Mouse (Mus musculus): ENCODE results near the gene Ryk. TPM values are rescaled to one million over a fixed set of nuclear protein-coding genes. Genes with fewer than 3 reads are reported as not detected.

Gene Ryk
- polyA plus RNA-seq, 1 experiment from 2014 or later = 8.9 TPM

DNA sequence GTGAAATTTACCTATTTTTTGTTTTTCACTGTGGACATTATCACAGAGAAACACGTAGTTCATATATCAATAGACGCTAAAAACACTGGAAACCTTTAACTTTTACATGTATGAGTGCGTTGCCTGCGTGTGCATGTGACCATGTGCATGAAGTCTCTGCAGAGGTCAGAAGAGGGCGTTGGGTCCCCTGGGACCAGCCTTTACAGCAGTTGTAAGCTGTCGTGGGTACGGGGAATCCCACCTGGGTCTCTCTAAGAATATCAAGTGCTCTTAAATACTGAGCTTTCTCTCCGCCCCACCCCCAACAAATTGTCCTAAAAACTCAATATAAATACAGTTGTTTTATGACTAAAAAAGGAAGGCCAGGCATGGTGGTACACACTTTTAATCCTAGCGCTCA, 50.0 kb downstream of the Ryk start:
- Histone ChIP-seq H3K4me3 (ENCODE audit: low read length) (no peak overlapping the region), H3K4me1 (ENCODE audit: control insufficient read depth, insufficient read depth, low read depth, low read length) (no peaks in the 10 kb centered on the region), H3K9me3 (ENCODE audit: control insufficient read depth, low read length) (no peaks in the 10 kb centered on the region), H3K36me3 (ENCODE audit: control insufficient read depth, insufficient read depth, low read length) (peaks cover 5% of the 10 kb centered on the region; the same call in 1 of the 2 replicates), H3K4me2 (ENCODE audit: low read length) (no peak overlapping the region), H3K27ac (ENCODE audit: low read depth, low read length) (no peak overlapping the region), H3K9ac (ENCODE audit: low read depth, low read length) (no peak overlapping the region), H3K27me3 (replicated peaks; ENCODE audit: control insufficient read depth, insufficient read depth, low read length) (no peaks in the 10 kb centered on the region)
- ATAC-seq = no peak
- 84% methylated on average over 9 of the region's 9 CpGs for WGBS

DNA sequence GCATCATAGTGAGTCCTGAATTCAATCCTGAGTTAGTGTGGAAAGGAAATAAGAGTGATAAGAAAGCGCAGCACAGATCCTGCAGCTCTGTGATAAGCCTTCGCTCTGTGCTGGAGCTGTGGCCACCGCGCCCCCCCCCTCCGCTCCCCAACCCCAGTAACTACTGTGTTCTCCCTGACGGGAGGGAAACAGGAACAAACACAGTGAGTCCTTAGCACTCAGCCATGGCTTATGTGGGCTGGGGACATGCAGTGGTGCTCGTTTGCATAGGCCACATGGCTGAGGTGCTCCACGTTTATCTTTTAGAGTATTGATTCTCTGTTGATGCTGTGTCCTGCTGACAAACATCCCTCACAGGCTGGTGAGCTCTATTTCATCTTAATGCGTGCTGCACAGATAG, 55.4 kb downstream of the Ryk start:
- no peak for ATAC-seq
- Histone ChIP-seq H3K36me3 (ENCODE audit: control insufficient read depth, insufficient read depth, low read length) (peaks cover 13% of the 10 kb centered on the region; the same call in 1 of the 2 replicates), H3K27ac (ENCODE audit: low read depth, low read length) (no peak overlapping the region), H3K9me3 (ENCODE audit: control insufficient read depth, low read length) (no peaks in the 10 kb centered on the region), H3K4me3 (ENCODE audit: low read length) (no peak overlapping the region), H3K27me3 (replicated peaks; ENCODE audit: control insufficient read depth, insufficient read depth, low read length) (no peaks in the 10 kb centered on the region), H3K4me1 (ENCODE audit: control insufficient read depth, insufficient read depth, low read depth, low read length) (no peaks in the 10 kb centered on the region), H3K4me2 (ENCODE audit: low read length) (no peak overlapping the region), H3K9ac (ENCODE audit: low read depth, low read length) (no peak overlapping the region)
- 74% methylated on average over 9 of the region's 9 CpGs for WGBS

DNA sequence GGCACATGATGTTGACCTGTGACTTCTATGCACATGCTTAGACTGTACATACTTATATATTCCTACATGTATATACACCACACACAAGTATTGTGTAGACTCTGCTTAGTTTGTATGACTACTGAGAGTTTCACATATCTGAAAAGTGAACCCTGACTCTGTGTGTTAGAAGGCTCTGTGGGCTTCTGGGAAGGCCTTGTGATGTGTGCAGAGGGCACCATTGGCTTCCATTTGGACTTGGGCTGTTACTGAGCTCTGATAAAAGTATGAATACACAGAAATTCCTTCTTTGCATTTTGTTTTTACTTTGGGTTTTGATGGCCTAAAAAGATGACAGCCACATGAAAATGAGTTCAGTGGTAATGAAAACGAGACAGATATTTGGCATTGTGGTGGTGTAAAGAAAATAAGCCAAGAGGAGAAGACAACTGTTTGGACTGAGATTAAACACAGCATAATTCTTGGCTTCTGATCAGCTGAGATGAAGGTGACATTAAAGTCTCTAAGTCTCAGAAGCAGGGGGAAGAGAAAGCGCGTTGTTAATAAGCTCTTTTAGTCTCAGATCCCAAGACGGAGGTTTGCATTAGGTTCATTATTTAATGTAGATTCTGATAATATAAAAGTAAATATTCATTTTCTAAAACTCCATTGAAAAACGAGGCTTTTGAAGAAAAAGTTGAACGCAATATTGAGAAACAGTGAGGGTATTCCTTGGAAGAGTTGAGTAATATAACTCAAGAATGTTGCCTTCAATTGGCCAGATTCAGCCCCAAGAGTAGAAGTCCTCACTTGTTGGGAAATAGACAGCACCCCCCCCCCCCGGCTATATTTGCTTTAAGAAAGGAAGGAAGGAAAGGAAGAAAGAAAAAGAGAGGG, 58.0 kb downstream of the Ryk start:
- Histone ChIP-seq H3K4me3 (ENCODE audit: low read length) (no peak overlapping the region), H3K9ac (ENCODE audit: low read depth, low read length) (no peak overlapping the region), H3K27me3 (replicated peaks; ENCODE audit: control insufficient read depth, insufficient read depth, low read length) (no peaks in the 10 kb centered on the region), H3K9me3 (ENCODE audit: control insufficient read depth, low read length) (no peaks in the 10 kb centered on the region), H3K4me2 (ENCODE audit: low read length) (no peak overlapping the region), H3K4me1 (ENCODE audit: control insufficient read depth, insufficient read depth, low read depth, low read length) (no peaks in the 10 kb centered on the region), H3K36me3 (ENCODE audit: control insufficient read depth, insufficient read depth, low read length) (peaks cover 13% of the 10 kb centered on the region; the same call in 1 of the 2 replicates), H3K27ac (ENCODE audit: low read depth, low read length) (no peak overlapping the region)
- no peak for ATAC-seq
- 86% methylated on average over 7 of the region's 7 CpGs for WGBS

DNA sequence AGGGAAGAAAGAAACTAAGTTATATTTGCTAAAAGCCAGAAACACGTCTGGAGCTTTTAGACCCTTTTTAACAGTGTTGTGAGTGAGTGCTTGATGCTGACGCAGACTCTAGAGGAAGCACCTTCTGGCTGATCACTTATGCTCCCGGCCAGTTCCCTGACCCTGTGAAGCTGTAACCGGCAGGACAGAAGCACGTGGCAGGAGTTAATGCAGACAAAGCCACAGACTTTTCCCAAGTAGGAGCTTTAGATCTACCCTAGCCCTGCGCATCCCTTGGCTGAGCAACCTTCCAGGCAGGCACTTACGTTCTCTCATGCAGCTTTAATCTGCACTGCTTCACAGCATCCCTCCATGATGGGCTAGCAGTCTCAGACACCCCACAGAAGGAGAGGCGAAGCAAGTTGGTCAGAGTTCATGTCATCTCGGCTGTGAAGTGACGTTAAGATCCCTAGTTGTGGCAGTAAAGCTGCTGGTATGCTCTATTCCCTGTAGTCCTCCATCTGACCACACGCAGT, 58.7 kb downstream of the Ryk start:
- H3K4me3 ChIP-seq (ENCODE audit: low read length) = no peak overlapping the region
- peaks cover 14% of the 10 kb centered on the region; the same call in 1 of the 2 replicates for H3K36me3 ChIP-seq (ENCODE audit: control insufficient read depth, insufficient read depth, low read length)
- no peaks in the 10 kb centered on the region for H3K27me3 ChIP-seq (replicated peaks; ENCODE audit: control insufficient read depth, insufficient read depth, low read length)
- no peak overlapping the region for H3K27ac ChIP-seq (ENCODE audit: low read depth, low read length)
- H3K9ac ChIP-seq (ENCODE audit: low read depth, low read length) = no peak overlapping the region
- no peak for ATAC-seq
- no peaks in the 10 kb centered on the region for H3K4me1 ChIP-seq (ENCODE audit: control insufficient read depth, insufficient read depth, low read depth, low read length)
- no peak overlapping the region for H3K4me2 ChIP-seq (ENCODE audit: low read length)
- 85% methylated on average over 11 of the region's 11 CpGs for whole genome bisulfite sequencing
- no peaks in the 10 kb centered on the region for H3K9me3 ChIP-seq (ENCODE audit: control insufficient read depth, low read length)

DNA sequence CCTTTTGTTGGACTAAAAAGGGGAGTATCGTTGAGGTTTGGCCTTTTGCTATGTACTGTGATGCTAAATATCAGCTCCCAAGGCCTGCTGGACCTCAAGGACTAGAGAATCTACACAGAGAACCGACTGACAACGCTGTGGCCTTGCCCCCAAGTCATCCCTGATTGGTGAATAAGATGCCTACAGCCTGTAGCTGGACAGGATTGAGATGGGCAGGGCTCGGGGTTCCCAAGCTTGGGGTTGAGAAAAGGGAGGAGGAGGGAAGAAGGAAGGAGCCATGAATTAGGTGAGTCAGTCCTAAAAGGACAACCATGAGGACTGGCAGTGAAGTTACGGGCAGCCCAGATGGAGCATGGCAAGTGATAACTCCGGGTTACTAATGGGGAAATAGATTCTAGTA, 65.2 kb downstream of the Ryk start:
- Histone ChIP-seq H3K36me3 (ENCODE audit: control insufficient read depth, insufficient read depth, low read length) (peaks cover 13% of the 10 kb centered on the region), H3K4me3 (ENCODE audit: low read length) (no peak overlapping the region), H3K9ac (ENCODE audit: low read depth, low read length) (no peak overlapping the region), H3K4me2 (ENCODE audit: low read length) (no peak overlapping the region), H3K27me3 (replicated peaks; ENCODE audit: control insufficient read depth, insufficient read depth, low read length) (no peaks in the 10 kb centered on the region), H3K9me3 (ENCODE audit: control insufficient read depth, low read length) (no peaks in the 10 kb centered on the region), H3K27ac (ENCODE audit: low read depth, low read length) (no peak overlapping the region), H3K4me1 (ENCODE audit: control insufficient read depth, insufficient read depth, low read depth, low read length) (no peaks in the 10 kb centered on the region)
- no peak for ATAC-seq
- 92% methylated on average over 6 of the region's 6 CpGs for WGBS

DNA sequence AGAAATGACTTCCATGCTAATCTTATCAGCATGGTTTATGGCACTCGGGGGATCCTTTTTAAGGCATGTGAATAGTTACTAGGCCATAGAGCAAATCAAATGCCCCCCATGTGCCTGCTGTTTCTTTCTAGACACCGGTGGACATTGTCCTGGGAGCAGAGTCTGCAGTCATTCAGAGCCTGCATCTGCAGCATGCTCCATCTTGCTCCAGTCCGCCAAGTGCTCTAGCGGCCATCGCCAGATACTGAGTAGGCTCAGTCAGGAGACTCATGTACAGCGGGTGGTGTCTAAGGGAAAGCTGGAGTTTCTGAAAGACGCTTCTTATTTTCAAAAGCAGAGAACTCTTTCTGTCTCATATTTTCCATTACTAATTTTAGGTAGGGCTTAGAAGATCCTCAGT, 67.6 kb downstream of the Ryk start:
- Histone ChIP-seq H3K4me1 (ENCODE audit: control insufficient read depth, insufficient read depth, low read depth, low read length) (no peaks in the 10 kb centered on the region), H3K27me3 (replicated peaks; ENCODE audit: control insufficient read depth, insufficient read depth, low read length) (no peaks in the 10 kb centered on the region), H3K27ac (ENCODE audit: low read depth, low read length) (no peak overlapping the region), H3K4me2 (ENCODE audit: low read length) (no peak overlapping the region), H3K36me3 (ENCODE audit: control insufficient read depth, insufficient read depth, low read length) (peaks cover 22% of the 10 kb centered on the region), H3K9me3 (ENCODE audit: control insufficient read depth, low read length) (no peaks in the 10 kb centered on the region), H3K4me3 (ENCODE audit: low read length) (no peak overlapping the region), H3K9ac (ENCODE audit: low read depth, low read length) (no peak overlapping the region)
- WGBS = 88% methylated on average over 7 of the region's 7 CpGs
- no peak for ATAC-seq

DNA sequence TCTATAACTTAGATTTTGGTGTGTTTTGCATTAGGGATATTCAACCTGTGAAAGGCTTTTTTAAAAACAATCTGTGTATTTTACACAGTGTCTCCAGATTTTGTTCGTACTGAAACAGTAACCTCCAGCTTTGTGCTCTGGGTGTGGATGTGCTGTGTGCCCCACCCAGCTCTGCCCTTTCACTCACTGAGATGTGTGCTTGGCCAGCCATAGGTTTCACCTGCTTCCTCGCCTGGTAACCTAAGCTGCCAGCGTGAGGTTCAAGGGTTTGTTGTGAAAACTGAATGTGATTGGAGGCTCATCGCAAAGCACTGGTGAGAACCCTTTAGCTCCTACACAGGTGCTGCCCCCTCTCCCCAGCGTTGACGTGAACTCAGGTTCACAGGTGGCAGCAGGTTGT, 70.2 kb downstream of the Ryk start:
- Histone ChIP-seq H3K4me2 (ENCODE audit: low read length) (no peak overlapping the region), H3K4me1 (ENCODE audit: control insufficient read depth, insufficient read depth, low read depth, low read length) (no peaks in the 10 kb centered on the region), H3K27me3 (replicated peaks; ENCODE audit: control insufficient read depth, insufficient read depth, low read length) (no peaks in the 10 kb centered on the region), H3K36me3 (ENCODE audit: control insufficient read depth, insufficient read depth, low read length) (peaks cover 25% of the 10 kb centered on the region), H3K9ac (ENCODE audit: low read depth, low read length) (no peak overlapping the region), H3K27ac (ENCODE audit: low read depth, low read length) (no peak overlapping the region), H3K4me3 (ENCODE audit: low read length) (no peak overlapping the region), H3K9me3 (ENCODE audit: control insufficient read depth, low read length) (no peaks in the 10 kb centered on the region)
- 92% methylated on average over 6 of the region's 6 CpGs for WGBS
- ATAC-seq = no peak

DNA sequence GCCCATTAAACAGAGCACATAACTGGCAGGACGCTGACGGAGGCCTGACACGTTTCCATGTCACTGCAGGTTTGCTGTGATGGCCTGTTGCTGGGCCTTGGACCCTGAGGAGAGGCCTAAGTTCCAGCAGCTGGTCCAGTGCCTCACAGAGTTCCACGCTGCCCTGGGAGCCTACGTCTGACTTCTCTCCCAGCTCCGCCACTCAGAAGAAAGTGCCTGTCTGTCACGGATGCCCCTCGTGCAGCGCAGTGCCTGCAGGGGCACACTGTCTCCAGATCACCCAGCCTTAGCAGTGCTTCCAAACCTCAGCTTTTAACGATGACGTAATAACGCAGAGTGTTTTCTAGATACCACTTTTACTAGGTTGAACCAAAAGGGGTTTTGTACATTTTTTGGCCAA, 72.1 kb downstream of the Ryk start:
- no peaks in the 10 kb centered on the region for H3K9me3 ChIP-seq (ENCODE audit: control insufficient read depth, low read length)
- 90% methylated on average over 12 of the region's 12 CpGs for WGBS
- no peak overlapping the region for H3K9ac ChIP-seq (ENCODE audit: low read depth, low read length)
- no peak for ATAC-seq
- no peak overlapping the region for H3K4me2 ChIP-seq (ENCODE audit: low read length)
- H3K4me1 ChIP-seq (ENCODE audit: control insufficient read depth, insufficient read depth, low read depth, low read length) = no peaks in the 10 kb centered on the region
- H3K27me3 ChIP-seq (replicated peaks; ENCODE audit: control insufficient read depth, insufficient read depth, low read length) = no peaks in the 10 kb centered on the region
- H3K27ac ChIP-seq (ENCODE audit: low read depth, low read length) = no peak overlapping the region
- no peak overlapping the region for H3K4me3 ChIP-seq (ENCODE audit: low read length)
- peaks cover 29% of the 10 kb centered on the region for H3K36me3 ChIP-seq (ENCODE audit: control insufficient read depth, insufficient read depth, low read length)

DNA sequence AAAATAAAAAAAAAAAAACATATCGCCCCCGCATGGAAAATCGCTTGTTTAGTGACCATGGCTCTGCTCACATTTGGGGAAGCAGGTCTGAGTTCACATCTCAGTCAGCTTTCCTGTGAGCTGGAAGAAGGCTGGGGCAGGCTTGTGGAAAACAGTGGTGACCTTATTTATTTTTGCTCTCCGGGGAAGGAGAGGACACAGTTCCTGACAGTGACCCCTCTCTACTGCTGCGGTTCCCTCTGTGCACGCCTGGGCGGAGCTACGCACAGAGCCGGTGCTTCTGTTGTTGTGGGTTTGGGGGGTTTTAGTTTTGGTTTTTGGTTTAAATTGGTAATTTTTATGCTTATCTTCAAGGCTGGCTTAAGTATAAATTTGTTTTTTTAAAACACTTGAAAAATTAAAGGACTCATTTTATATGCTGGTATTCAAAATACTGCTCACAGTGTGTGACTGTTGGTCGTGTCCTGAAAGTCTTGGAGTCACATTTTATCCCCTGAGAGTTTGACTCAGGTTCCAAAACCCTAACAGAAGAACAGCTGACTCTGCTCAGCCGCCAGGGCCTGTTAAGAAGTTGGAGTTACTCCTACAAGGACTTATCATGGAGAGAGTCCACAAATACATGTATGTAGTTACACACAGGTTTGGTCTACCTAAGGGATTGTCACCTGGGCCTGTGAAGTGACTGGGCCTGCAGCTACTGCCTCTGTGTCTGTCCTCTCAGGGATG, 73.0 kb downstream of the Ryk start:
- H3K27me3 ChIP-seq (replicated peaks; ENCODE audit: control insufficient read depth, insufficient read depth, low read length) = no peaks in the 10 kb centered on the region
- no peak for ATAC-seq
- H3K36me3 ChIP-seq (ENCODE audit: control insufficient read depth, insufficient read depth, low read length) = peaks cover 29% of the 10 kb centered on the region
- 90% methylated on average over 11 of the region's 11 CpGs for WGBS
- no peak overlapping the region for H3K4me2 ChIP-seq (ENCODE audit: low read length)
- no peak overlapping the region for H3K27ac ChIP-seq (ENCODE audit: low read depth, low read length)
- no peaks in the 10 kb centered on the region for H3K4me1 ChIP-seq (ENCODE audit: control insufficient read depth, insufficient read depth, low read depth, low read length)
- no peaks in the 10 kb centered on the region for H3K9me3 ChIP-seq (ENCODE audit: control insufficient read depth, low read length)
- H3K9ac ChIP-seq (ENCODE audit: low read depth, low read length) = no peak overlapping the region
- no peak overlapping the region for H3K4me3 ChIP-seq (ENCODE audit: low read length)

Data from hindbrain, embryonic 16.5 days (tissue).